Mouse (Mus musculus) c-Kit-positive CD71-positive TER-119-negative erythroid progenitor cells, embryonic 14.5 days (primary cell): ENCODE data around the gene Tmem262.

Experiments used
- DNase-seq: peaks from one replicate; pipeline ENCODE4 v3.0.0-alpha.2; 2013; ENCODE audit warnings: low read depth

Gene Tmem262

GRCm38 (mm10) chr19:6102169-6102853 lies 22.5 kb downstream of the Tmem262 start:
- DNase-seq, result no peak

- no peak for DNase-seq
Measured at GRCm38 (mm10) chr19:6104476-6104875, 24.6 kb downstream of the Tmem262 start.

- DNase-seq, result no peak
Measured at GRCm38 (mm10) chr19:6105586-6105985, 25.8 kb downstream of the Tmem262 start, which contains the start of gene Naaladl1. Gene Naaladl1, plus strand, starts transcription at chr19:6105782.

- DNase-seq, result no peak
Measured at GRCm38 (mm10) chr19:6113116-6113515, 33.3 kb downstream of the Tmem262 start.

- no peak for DNase-seq
Measured at GRCm38 (mm10) chr19:6116113-6116850, 36.4 kb downstream of the Tmem262 start.

- no peak for DNase-seq
Measured at GRCm38 (mm10) chr19:6117346-6117985, 37.6 kb downstream of the Tmem262 start.

GRCm38 (mm10) chr19:6117986-6118676 lies 38.3 kb downstream of the Tmem262 start, which contains the start of gene Sac3d1:
Gene Sac3d1, minus strand, starts transcription at chr19:6118650.
- DNase-seq, result peak; percentile 92

- DNase-seq, result no peak
Measured at GRCm38 (mm10) chr19:6118677-6119185, 38.9 kb downstream of the Tmem262 start.

- DNase-seq, result no peak
Measured at GRCm38 (mm10) chr19:6121761-6122160, 41.9 kb downstream of the Tmem262 start.

- no peak for DNase-seq
Measured at GRCm38 (mm10) chr19:6123330-6123729, 43.5 kb downstream of the Tmem262 start.

GRCm38 (mm10) chr19:6124898-6125297 lies 45.1 kb downstream of the Tmem262 start:
- DNase-seq, result no peak

- peak; percentile 71 for DNase-seq
Measured at GRCm38 (mm10) chr19:6126289-6126688, 46.5 kb downstream of the Tmem262 start.

GRCm38 (mm10) chr19:6126789-6127580 lies 47.2 kb downstream of the Tmem262 start:
- DNase-seq, result no peak

GRCm38 (mm10) chr19:6127760-6128341 lies 48.0 kb downstream of the Tmem262 start, which contains the start of gene Snx15:
Gene Snx15, minus strand, starts transcription at chr19:6128304.
- DNase-seq, result peak; percentile 96
